Mouse (Mus musculus): ENCODE results near the gene Amotl1.
"Not testable (repeated sequence)": the region's sequence is repeated elsewhere in the genome, so short reads cannot be mapped to it uniquely, and the experiment has no call there.

The Amotl1 gene

DNA sequence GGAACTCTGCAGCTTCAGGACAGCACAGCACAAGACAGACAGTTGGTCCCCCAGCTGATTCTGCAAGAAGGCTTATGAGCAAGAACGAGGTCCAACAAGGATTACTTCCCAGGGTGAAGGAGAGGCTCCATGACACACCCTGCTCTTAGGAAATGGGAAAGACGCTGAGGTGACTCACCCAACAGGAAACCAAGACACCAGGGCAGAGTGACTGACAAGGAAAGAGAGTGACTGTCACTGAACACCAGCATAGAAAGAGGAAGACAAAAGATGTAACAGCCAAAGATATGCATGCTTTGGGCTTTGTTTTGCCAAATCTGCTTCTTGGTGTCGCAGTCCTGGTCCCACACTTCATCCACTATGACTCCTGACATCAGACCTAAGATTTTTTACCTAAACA, 40.5 kb downstream of the Amotl1 start:
- DNase-seq (ENCODE audit: low spot score): no peak

DNA sequence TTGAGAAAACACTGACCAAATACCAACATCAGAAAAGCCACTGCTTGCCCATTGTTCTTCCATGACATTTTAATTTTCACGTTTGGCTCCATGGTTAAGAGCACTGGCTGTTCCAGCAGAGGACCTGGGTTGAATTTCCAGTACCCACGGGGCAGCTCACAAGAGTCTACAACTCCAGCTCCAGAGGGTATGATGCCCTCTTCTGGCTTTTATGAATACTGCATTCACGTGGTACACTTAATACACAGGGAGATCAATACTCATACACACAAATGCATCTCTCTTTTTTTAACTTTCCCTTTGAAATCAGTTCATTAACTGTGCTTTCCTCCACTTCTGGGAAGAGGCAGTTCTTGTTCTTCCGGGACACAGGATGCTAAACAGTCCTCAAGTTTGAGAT, 41.4 kb downstream of the Amotl1 start:
- no peak for DNase-seq (ENCODE audit: low spot score)

DNA sequence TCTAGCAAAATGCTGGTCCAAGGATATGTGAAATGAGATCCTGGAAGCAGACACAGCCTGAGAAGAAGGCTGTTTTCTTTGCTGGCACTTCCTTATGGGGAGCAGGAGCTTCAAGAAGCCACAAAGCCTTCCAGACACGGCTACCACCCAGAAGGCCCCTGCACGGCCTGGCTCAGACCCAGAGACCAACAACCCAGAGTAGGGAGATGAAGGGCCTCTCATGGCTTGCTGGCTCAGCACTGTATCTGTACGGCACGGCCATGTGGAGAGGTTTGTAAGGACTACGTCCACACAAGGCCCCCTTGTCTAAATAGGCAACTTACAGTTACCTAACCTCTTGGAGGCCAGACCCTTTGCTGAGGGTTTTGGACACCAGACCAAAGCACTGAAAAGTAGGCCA, 45.1 kb downstream of the Amotl1 start:
- DNase-seq (ENCODE audit: low spot score): no peak

DNA sequence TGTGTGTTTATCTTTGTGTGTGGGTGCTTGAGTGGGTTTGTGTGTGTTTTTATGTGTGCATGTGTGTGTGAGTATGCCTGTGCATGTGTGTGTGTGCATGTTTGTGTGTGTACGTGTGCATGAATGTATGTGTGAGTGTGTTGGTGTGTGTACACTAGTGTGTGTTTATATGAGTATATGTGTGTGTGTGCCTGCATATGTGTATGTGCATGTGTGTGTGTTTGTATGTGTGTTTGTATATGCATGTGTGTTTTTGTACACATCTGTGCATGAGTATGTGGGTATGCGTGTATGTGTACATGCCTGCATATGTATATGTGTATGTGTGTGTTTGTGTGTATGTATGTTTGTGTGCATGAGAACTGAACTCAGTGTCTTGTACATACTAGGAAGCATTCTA, 46.7 kb downstream of the Amotl1 start:
- no peak for DNase-seq (ENCODE audit: low spot score)

DNA sequence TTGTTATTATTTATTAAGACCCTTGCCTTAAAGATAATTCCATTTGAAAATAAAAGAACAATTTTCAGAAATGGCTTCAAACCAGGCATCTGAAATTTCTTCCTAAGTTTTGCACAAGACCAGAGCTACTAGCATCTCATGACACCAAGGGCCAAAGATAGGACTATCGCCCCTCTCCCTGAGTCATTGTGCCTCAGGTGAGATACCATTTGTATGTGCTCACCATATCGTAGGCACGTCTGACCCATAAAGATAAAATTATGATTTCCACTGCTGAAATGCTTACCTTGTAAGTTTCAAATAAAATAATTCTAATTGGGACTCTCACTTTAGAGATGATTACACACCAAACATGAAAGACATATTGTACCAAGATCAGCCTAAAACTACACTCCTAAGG, 47.4 kb downstream of the Amotl1 start:
- DNase-seq (ENCODE audit: low spot score): no peak

DNA sequence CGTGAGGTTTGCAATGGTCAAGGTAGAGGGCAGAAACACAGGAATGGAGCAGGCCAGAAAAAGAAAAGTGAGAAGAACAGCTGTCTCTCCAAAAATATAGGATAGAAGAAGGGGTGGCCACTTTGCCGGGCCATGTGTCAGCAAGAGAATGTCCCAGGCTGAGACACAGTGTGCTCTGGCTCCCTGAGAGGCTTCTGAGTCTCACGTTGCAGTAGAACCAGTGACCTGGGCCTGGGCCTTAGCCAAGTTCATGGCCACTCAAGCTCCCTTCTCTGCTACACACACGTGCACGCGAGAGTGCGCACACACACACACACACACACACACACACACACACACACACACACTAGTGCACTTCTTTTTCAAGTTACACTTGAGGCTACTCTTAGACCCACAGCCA, 48.0 kb downstream of the Amotl1 start:
- no peak for DNase-seq (ENCODE audit: low spot score)

DNA sequence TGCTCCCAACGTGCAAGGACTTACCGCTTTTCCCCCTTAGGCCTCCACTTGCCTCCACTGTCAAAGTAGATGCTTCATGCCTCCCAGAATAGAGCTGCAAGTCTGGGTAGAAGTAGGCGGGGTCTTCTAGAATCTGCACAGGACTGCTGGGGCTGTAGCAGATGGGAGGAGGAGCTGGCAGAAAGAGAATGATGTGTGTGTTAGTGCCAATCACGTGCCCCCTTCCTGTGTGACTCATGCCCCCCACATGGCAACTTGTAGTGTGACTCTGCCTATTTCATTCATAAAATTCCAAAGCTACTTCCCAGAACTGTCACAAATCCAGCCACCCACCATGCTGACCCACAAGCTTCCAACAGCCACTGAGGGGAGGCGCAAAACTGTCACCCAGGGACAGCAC, 48.4 kb downstream of the Amotl1 start:
- no peak for DNase-seq (ENCODE audit: low spot score)

DNA sequence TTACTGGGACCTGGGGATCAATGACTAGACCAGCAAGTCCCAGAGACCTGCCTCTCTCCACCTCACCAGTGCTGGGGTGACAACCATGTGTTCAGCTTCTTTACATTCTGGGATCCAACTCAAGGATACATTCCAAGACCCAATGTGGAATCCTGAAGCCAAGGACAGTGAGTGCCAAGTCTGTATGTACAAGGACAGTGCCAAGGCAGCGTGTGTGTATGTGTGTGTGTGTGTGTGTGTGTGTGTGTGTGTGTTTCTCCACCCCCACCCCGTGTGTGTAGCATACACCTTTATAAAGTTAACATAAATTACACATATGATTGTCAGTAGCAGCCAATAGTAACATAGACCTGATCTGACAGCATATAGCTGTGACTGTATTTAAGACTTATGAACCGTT, 49.0 kb downstream of the Amotl1 start:
- no peak for DNase-seq (ENCODE audit: low spot score)

DNA sequence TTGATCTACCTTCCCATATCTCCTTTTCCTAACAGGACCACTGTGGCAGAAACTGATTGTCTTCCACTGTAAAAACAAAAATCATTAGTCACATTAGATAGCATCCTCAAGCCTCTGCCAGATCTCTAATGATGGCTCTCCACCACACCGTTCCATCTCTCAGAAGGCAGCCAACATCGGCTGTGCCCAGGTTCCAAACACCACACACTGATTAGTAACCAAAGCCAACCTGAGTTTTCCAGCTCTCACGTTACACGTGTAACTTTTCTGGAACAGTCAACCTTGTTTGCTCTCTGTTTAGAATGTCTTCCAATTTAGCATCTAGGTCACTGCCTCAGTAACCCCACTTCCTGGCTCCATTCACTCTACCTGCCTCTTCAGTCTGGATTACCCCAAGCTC, 51.0 kb downstream of the Amotl1 start:
- no peak for DNase-seq (ENCODE audit: low spot score)

DNA sequence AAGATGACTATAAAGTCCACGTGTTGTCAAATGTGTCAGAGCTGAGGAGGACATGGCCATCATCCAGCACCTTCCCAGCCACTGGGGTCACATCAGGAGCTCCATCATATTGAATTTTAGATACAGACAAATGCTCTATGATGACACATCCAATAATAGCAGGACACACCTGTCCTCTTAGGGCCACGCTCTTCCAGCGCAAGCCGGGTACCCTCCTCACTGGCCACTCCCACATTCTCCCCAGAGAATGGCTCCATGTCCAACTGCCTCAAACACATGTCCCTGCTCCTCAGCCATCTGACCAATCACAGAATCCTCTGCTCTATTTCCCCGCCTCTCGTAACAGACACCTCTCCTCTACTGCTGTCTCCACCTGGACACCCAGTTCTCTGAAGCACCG, 54.2 kb downstream of the Amotl1 start:
- DNase-seq (ENCODE audit: low spot score): no peak

DNA sequence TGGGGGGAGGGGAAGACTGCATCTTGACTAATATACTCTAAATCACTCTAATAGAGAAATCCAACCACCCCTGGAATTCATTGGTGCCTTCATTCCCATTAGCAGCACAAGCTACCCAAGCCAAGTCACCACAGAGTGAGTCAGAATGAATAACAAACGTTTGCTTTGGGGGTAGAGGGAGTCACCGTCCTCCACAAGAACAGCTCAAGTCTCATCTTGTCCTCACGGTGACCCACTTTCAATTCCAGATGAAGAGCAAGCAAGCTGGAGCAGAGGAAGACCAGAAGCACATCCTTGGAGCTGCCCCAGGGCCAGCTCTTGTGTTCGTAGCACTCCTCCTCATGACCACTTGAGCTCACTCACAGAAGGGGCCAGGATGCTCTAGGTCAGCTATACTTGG, 56.2 kb downstream of the Amotl1 start:
- no peak for DNase-seq (ENCODE audit: low spot score)

DNA sequence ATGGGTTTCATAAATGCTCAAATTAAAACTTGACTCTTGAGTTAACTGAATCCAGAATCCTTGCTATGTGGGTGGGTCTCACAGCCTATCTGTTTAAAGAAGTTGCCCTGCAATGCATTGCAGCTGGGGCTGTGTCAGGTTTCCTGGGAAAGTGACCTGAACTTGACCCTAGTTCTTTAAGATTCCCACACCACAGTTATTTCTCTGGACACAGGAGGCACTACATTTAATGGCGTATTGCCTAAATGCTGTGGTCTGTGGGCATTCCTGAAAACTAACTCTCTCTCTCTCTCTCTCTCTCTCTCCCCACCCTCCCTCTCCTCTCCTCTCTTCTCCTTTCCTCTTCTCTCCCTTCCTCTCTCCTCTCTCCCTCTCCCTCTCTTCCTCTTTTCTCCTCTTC, 59.2 kb downstream of the Amotl1 start:
- peak; percentile 69 for DNase-seq (ENCODE audit: low spot score)

DNA sequence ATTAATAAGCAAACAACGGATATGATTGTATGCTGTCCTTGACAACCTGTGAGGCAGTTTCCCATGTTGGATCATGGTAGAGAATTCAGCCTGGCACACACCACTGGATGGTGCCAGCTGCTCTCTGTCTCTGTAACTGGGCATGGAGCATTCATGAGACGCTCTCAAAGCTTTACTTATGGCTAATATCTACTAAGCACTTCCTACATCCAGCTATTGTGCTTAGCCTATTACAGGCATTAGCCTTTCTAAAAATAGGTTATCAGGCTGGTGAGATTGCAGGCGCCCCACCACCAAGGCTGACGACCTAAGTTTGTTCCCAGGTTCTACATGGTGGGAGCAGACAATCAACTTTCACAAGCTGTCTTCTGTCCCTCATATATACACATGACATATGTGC, 65.9 kb downstream of the Amotl1 start:
- no peak for DNase-seq (ENCODE audit: low spot score)

DNA sequence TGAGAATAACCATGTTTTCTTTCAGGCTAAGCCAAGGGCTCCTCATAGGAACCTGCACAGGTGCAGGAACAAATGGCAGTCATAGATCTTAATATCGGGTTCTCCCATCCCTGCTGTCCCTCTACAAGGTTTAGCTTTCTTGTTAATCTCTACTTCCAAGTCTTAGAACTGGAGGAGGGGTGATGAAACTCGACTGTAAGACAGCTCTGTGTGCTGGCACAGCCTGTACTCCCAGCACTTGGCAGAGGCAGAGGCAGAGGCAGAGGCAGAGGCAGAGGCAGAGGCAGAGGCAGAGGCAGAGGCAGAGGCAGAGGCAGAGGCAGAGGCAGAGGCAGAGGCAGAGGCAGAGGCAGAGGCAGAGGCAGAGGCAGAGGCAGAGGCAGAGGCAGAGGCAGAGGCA, 68.5 kb downstream of the Amotl1 start:
- not testable (repeated sequence) for DNase-seq (ENCODE audit: low spot score)

DNA sequence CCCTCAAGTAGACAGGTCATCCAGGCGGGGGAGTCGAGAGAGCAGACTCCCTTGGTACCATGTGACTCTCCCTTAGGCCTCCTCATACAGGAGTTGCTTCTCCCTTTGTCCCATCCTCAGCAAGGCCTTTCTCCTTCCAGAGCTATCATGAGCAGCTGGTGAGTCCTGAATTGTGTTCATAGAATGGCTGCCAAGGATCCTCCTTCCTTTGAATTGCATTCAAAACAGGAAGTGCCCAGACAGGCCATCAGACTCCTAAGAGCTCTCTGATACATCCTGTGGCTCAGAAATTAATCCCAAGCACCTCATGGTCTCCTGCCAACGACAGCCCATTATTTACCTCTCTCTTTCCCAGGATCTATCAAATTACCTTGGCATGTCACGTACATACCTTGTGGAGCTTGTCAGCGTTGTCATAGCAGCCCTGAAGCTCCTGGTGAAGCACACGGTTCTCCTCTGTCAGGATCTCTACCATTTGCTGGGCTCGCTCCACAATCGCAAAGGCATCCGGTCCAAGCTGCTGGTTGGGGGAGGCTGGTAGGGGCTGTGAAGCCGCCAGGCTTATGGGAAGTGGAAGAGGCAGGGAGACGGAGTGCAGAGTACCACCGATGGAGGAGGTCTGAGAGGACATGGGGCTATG, 70.0 kb downstream of the Amotl1 start:
- no peak for DNase-seq (ENCODE audit: low spot score)

DNA sequence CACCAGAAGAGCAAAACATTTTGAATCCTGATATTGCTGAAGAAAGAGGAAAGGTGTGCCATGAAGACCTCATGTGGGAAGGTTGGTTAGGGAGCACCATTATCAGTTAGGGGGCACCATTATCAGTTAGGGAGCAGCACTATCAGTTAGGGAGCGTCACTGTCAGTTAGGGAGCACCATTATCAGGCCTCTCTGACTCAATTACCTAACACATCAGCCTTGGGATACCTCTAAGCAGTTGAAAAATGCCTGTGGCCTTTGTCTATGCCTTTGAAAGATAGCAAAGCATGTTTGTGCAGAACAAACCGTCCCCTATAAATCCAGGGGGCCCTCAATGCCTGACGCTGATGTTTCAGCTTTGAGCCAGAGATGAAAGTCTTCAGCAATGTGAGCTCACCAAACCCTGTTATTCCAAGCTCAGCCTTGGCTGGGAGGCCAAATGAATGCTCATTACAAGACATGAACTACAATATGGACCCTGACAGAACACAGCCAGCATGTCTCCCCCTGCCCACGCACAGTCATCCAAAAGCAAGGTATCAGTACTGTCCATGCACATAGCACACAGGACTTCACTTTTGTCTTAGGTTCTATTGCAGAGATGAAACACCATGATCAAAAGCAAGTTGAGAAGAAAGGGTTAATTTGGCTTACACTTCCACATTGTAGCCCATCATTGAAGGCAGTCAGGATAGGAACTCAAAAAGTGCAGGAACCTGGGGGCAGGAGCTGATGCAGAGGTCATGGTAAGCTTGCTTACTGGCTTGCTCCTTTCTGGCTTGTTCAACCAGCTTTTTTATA, 75.5 kb downstream of the Amotl1 start:
- no peak for DNase-seq (ENCODE audit: low spot score)

DNA sequence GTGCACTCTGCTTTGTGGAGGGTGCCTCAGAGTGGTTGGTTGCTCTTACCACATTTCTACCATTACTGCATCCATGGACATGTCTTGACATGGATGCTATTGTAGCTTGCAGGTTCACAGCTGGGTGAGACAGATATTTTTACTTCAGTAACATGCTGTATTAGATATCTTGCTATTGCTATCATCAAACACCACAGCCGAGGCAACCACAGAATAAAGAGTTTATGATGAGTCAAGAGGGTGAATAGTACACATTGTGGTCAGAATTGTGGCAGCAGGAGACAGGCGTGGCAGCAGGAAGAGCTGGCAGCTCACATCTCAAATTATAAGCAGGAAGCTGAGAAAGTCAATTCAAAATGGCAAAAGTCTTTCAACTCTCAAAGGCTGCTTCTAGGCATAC, 76.4 kb downstream of the Amotl1 start:
- DNase-seq (ENCODE audit: low spot score): no peak

DNA sequence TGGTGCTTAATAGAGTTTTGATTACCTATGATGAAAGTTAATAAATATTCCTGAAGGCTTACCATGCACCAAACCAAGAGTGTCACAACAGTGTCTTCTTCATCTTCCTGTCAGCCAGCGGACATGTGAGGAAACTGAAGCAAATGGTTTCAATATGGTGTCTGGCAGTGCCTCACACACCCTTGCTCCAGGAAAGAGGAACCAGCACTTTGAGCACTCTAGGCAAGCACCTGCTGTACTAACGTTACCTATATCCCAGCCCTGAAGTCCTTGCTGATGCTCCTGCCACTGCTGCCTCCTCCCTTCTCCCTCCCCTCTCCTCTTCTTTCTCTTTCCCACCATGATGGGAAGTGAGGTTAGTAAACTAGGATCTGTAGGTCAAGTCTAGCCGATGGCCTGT, 80.4 kb downstream of the Amotl1 start:
- DNase-seq (ENCODE audit: low spot score): no peak

DNA sequence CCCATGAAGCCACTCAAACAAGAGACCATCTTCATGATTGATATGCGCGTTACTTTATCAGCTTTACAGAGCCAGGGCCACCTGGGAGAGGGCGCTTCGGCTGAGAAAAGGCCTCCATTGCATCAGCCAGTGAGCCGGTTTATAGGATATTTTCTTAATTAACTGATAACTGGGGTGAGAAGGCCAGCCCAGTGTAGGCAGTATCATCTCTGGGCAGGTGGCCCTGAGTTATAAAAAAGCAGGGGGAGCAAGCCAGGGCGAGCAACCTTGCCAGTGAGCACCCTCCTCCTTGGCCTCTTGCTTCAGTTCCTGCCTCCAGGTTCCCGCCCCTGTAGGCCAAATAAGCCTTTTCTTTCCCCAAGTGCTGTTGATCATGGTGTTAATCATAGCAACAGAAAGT, 81.5 kb downstream of the Amotl1 start:
- no peak for DNase-seq (ENCODE audit: low spot score)

DNA sequence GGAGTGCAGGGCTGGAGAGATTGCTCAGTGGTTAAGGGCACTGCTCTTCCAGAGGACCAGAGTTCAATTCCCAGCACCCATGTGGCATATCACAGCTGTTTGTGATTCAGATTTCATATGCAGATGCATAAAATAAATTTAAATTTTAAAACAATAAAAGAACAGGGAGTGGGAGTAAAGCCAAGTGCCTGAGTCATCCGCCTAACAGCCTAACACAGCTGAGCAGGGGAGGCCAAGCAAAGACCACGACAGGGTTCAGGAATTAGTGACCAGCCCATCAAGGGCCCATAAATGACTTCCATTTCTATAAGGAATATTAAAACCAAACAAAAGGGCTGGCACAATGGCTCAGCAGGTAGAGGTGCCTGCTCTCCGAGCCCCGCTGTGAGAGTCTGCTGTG, 84.3 kb downstream of the Amotl1 start:
- DNase-seq (ENCODE audit: low spot score): no peak

DNA sequence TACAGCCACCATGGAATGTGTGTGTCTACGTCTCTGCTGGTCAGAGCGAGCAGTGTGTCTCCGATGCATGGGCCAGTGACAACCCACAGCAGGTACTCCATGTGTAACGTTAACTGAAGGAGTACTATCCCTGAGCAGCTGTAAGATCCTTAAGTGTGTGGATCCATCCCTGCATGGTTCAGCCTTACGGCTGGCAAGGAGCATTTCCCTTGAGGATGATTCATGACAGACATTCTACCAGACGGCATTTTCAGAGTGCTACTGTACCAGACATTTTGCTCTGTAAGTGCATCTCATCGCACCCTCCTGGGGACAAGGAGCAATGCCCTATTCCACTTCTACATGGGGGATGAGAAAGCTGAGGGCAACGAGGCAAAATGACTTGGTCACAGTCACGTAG, 84.9 kb downstream of the Amotl1 start:
- no peak for DNase-seq (ENCODE audit: low spot score)

DNA sequence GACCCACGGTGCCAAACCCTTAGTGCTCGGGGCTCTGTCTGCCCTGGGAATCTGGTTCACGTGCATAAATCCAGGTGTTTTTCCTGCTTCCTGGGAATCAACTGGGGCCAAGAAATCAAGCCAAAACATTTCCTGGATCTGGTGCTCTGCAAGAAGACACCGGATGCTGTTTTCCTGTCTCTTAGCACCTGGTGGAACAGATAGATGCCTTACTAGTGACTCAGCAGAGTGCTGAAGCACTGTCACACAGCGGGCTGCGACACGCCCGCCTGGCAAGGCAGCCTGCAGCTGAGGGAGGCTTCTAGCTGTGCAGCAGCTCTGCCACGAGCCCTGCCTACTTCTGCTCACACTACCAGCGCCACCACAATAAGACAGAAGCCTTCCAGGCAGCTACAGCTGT, 85.4 kb downstream of the Amotl1 start:
- no peak for DNase-seq (ENCODE audit: low spot score)

DNA sequence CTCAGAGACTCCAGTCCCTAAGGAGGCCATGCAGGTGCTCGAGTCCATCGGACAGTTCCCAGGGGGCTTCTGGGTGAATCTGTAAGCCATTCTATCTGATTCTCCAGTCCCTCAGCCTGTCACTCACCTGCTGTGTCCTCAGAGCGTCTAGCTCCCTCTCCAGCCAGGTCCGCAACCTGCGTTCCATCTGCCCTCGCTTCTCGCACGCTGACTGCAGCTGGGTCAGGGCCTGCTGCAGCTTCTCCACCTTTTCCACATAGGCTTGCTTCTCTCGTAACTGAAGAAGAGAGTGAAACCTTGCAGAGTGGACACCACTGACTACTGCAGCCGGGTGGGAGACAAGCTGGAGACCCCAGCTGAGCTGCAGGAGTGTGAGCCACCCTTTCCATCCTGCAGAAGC, 86.5 kb downstream of the Amotl1 start:
- DNase-seq (ENCODE audit: low spot score): no peak

DNA sequence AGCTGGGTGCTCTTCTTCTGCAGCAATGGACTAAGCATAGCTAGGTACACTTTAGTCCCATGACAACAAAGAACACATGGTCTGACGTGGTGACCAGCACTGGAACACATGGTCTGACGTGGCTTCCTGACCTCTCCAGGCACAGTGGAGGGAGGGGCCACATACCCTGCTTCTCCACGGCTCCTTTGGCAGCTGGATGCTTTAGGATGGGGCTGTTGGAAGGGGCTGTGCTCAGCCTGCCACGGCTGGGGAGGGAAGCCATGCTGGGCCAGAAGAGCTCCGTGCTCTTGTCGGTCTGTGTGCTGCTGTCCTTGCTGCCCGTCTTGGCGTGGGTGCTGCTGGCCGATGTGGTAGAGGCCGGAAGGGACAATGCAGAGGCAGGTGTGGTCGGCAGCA, 96.5 kb downstream of the Amotl1 start:
- DNase-seq (ENCODE audit: low spot score): peak; percentile 19

All from embryo, embryonic 10.5 days (tissue).